Mouse (Mus musculus): ENCODE measurements around the gene Ctf1. TPM values are rescaled to one million over a fixed set of nuclear protein-coding genes. Genes with fewer than 3 reads are reported as not detected.

Gene Ctf1
- total and polyA plus RNA-seq, 3 experiments: 2.8 to 7.2 TPM; not detected in 1

- no peak for TF ChIP-seq USF2 (IDR thresholded peaks at IDR 0.05; ENCODE audit: borderline replicate concordance in 1 of 2, insufficient read depth in 1 of 2, low read depth in 1 of 2, low read length in 2 of 2)
- no peak for TF ChIP-seq ZC3H11A (IDR thresholded peaks at IDR 0.05; ENCODE audit: low read depth, low read length)
- TF ChIP-seq ZMIZ1 (IDR thresholded peaks at IDR 0.05; ENCODE audit: low read depth, low read length): no peak
- TF ChIP-seq GATA1 (IDR thresholded peaks at IDR 0.05; ENCODE audit: low read depth, low read length): no peak
- no peak for TF ChIP-seq MAX (IDR thresholded peaks at IDR 0.05; ENCODE audit: low read length)
- TF ChIP-seq SIN3A (IDR thresholded peaks at IDR 0.05; ENCODE audit: low read length): no peak
- no peak for TF ChIP-seq POLR2AphosphoS2 (IDR thresholded peaks at IDR 0.05; ENCODE audit: low read length)
- TF ChIP-seq RAD21 (IDR thresholded peaks at IDR 0.05; ENCODE audit: low read depth, low read length): no peak
- no peak for TF ChIP-seq NELFE (IDR thresholded peaks at IDR 0.05; ENCODE audit: low read depth, low read length)
- no peak for TF ChIP-seq MEF2A (IDR thresholded peaks at IDR 0.05; ENCODE audit: extremely low read depth, insufficient replicate concordance, low read depth, low read length, poor library complexity, severe bottlenecking)
- TF ChIP-seq HCFC1 (IDR thresholded peaks at IDR 0.05; ENCODE audit: low read depth, low read length): no peak
- TF ChIP-seq MYB (IDR thresholded peaks at IDR 0.05; ENCODE audit: low read depth, low read length): no peak
- no peak for TF ChIP-seq POLR2AphosphoS5 (IDR thresholded peaks at IDR 0.05; ENCODE audit: borderline replicate concordance, low read depth, low read length)
- no peak for TF ChIP-seq TBP (IDR thresholded peaks at IDR 0.05; ENCODE audit: low read depth, low read length)
- no peak for TF ChIP-seq ETS1 (IDR thresholded peaks at IDR 0.05; ENCODE audit: low read depth, low read length)
- no peak for TF ChIP-seq BHLHE40 (IDR thresholded peaks at IDR 0.05; ENCODE audit: borderline replicate concordance, low read depth, low read length)
- no peak for TF ChIP-seq USF1 (IDR thresholded peaks at IDR 0.05; ENCODE audit: low read depth, low read length)
- TF ChIP-seq CTCF (IDR thresholded peaks at IDR 0.05 in 2 of 3, conservative IDR thresholded peaks at IDR 0.05 in 1 of 3; ENCODE audit: control insufficient read depth in 1 of 3, insufficient read depth in 1 of 3, low read depth in 2 of 3, low read length in 3 of 3, poor library complexity in 1 of 3, severe bottlenecking in 1 of 3): no peak
- TF ChIP-seq CHD1 (IDR thresholded peaks at IDR 0.05; ENCODE audit: low read depth, low read length): no peak
- no peaks in the 10 kb centered on the region for H3K9me3 ChIP-seq (replicated peaks; ENCODE audit: insufficient read depth, low read length)
Measured at GRCm38 (mm10) chr7:127707045-127707956, 5.2 kb upstream of the Ctf1 start.

GRCm38 (mm10) chr7:127707957-127708206 is 4.7 kb upstream of the Ctf1 start:
- Histone ChIP-seq H3K9ac (ENCODE audit: control insufficient read depth, low read depth, low read length, poor library complexity, severe bottlenecking) (peak overlapping the region; percentile 84), H3K4me3 (ENCODE audit: control insufficient read depth in 1 of 2, insufficient read depth in 1 of 2, low read depth in 2 of 2, low read length in 2 of 2) (peak overlapping the region; percentile 75 to 76), H3K9me3 (replicated peaks; ENCODE audit: insufficient read depth, low read length) (no peaks in the 10 kb centered on the region), H3K4me1 (ENCODE audit: control insufficient read depth in 1 of 2, insufficient read depth in 2 of 2, low read length in 2 of 2) (peaks cover 4 to 14% of the 10 kb centered on the region in 2 experiments), H3K36me3 (ENCODE audit: control insufficient read depth in 1 of 2, insufficient read depth in 2 of 2, low read length in 2 of 2) (peaks cover 0 to 7% of the 10 kb centered on the region in 2 experiments; a peak in 2 of 4 replicates), H3K79me2 (ENCODE audit: control insufficient read depth, insufficient read depth, low read length, poor library complexity) (peaks cover 5% of the 10 kb centered on the region), H3K27me3 (ENCODE audit: control insufficient read depth in 1 of 2, insufficient read depth in 2 of 2, low read length in 2 of 2) (no peaks in the 10 kb centered on the region), H3K27ac (ENCODE audit: control insufficient read depth, low read depth, low read length) (peak overlapping the region; percentile 83)
- TF ChIP-seq NRF1 (IDR thresholded peaks at IDR 0.05; ENCODE audit: insufficient read depth, low read depth, low read length, poor library complexity, severe bottlenecking) (no peak), JUND (IDR thresholded peaks at IDR 0.05; ENCODE audit: low read depth, low read length) (no peak), ZKSCAN1 (IDR thresholded peaks at IDR 0.05; ENCODE audit: low read depth, low read length) (no peak), MAFK (IDR thresholded peaks at IDR 0.05; ENCODE audit: borderline replicate concordance, low read depth, low read length) (no peak), CTCF (IDR thresholded peaks at IDR 0.05 in 2 of 3, conservative IDR thresholded peaks at IDR 0.05 in 1 of 3; ENCODE audit: control insufficient read depth in 1 of 3, insufficient read depth in 1 of 3, low read depth in 2 of 3, low read length in 3 of 3, poor library complexity in 1 of 3, severe bottlenecking in 1 of 3) (no peak), RAD21 (IDR thresholded peaks at IDR 0.05; ENCODE audit: low read depth, low read length) (no peak), ZMIZ1 (IDR thresholded peaks at IDR 0.05; ENCODE audit: low read depth, low read length) (0 out of 2 replicates have a peak, but pooled peaks have one; percentile 7), NELFE (IDR thresholded peaks at IDR 0.05; ENCODE audit: low read depth, low read length) (no peak), USF1 (IDR thresholded peaks at IDR 0.05; ENCODE audit: low read depth, low read length) (no peak), SIN3A (IDR thresholded peaks at IDR 0.05; ENCODE audit: low read length) (0 out of 2 replicates have a peak, but pooled peaks have one; percentile 53), ELF1 (IDR thresholded peaks at IDR 0.05; ENCODE audit: low read depth, low read length) (no peak), TCF12 (IDR thresholded peaks at IDR 0.05; ENCODE audit: low read depth, low read length) (0 out of 2 replicates have a peak, but pooled peaks have one; percentile 23), CHD2 (IDR thresholded peaks at IDR 0.05; ENCODE audit: low read length) (no peak), ETS1 (IDR thresholded peaks at IDR 0.05; ENCODE audit: low read depth, low read length) (peak; percentile 53; the same call in 1 of the 2 replicates)
- no peak for DNase-seq (ENCODE audit: low read depth, low spot score)

More at GRCm38 (mm10) chr7:127707045-127707956, 5.2 kb upstream of the Ctf1 start:
- H3K9ac ChIP-seq (ENCODE audit: control insufficient read depth, low read depth, low read length, poor library complexity, severe bottlenecking): peak overlapping the region; percentile 84
- peaks cover 4 to 13% of the 10 kb centered on the region in 2 experiments for H3K4me1 ChIP-seq (ENCODE audit: control insufficient read depth in 1 of 2, insufficient read depth in 2 of 2, low read length in 2 of 2)
- H3K4me3 ChIP-seq (ENCODE audit: control insufficient read depth in 1 of 2, insufficient read depth in 1 of 2, low read depth in 2 of 2, low read length in 2 of 2): peak overlapping the region; percentile 75 to 76
- DNase-seq (ENCODE audit: low read depth, low spot score): no peak
- H3K27me3 ChIP-seq (ENCODE audit: control insufficient read depth in 1 of 2, insufficient read depth in 2 of 2, low read length in 2 of 2): no peaks in the 10 kb centered on the region
- peaks cover 0 to 6% of the 10 kb centered on the region in 2 experiments; a peak in 2 of 4 replicates for H3K36me3 ChIP-seq (ENCODE audit: control insufficient read depth in 1 of 2, insufficient read depth in 2 of 2, low read length in 2 of 2)
- peaks cover 5% of the 10 kb centered on the region for H3K79me2 ChIP-seq (ENCODE audit: control insufficient read depth, insufficient read depth, low read length, poor library complexity)
- peak overlapping the region; percentile 83 for H3K27ac ChIP-seq (ENCODE audit: control insufficient read depth, low read depth, low read length)

Measured in MEL (cell line).